Mouse (Mus musculus) heart, embryonic 15.5 days (tissue): ENCODE data around the gene Slc15a4. TPM values are rescaled to one million over a fixed set of nuclear protein-coding genes. Genes with fewer than 3 reads are reported as not detected.

Experiments
- ATAC-seq: fragments of 200-750 bp; cut with Nextera tagmentation; replicated peaks from 2 replicates; pipeline ENCODE4 v1.8.0; 2017; ENCODE audit warnings: low read depth, moderate TSS enrichment; ENCODE audit not compliant: insufficient number of reproducible peaks, insufficient read depth, low FRiP score
- H3K27ac ChIP-seq: fragments of 300-500 bp; sonication (generic); 2 replicates; pipeline ENCODE4 v1.5.1; 2015; ENCODE audit warnings: mild to moderate bottlenecking, inconsistent platforms
- H3K27me3 ChIP-seq: fragments of 300-500 bp; sonication (generic); 2 replicates; pipeline ENCODE4 v1.6.1; 2015; ENCODE audit warnings: inconsistent platforms
- H3K36me3 ChIP-seq: fragments of 300-500 bp; sonication (generic); 2 replicates; pipeline ENCODE4 v1.6.1; 2015; ENCODE audit warnings: mild to moderate bottlenecking, inconsistent platforms
- H3K4me1 ChIP-seq: fragments of 300-500 bp; sonication (generic); replicated peaks from 2 replicates; pipeline ENCODE4 v1.6.1; 2015; ENCODE audit warnings: inconsistent platforms
- H3K4me2 ChIP-seq: fragments of 300-500 bp; sonication (generic); 2 replicates; pipeline ENCODE4 v1.6.1; 2015; ENCODE audit warnings: inconsistent platforms, mild to moderate bottlenecking, moderate library complexity
- H3K4me3 ChIP-seq: fragments of 300-500 bp; sonication (generic); 2 replicates; pipeline ENCODE4 v1.5.1; 2015; ENCODE audit warnings: mild to moderate bottlenecking, inconsistent platforms
- H3K9ac ChIP-seq: fragments of 300-500 bp; sonication (generic); 2 replicates; pipeline ENCODE4 v1.6.1; 2015; ENCODE audit warnings: mild to moderate bottlenecking, inconsistent platforms
- H3K9me3 ChIP-seq: fragments of 300-500 bp; sonication (generic); replicated peaks from 2 replicates; pipeline ENCODE4 v1.6.1; 2016; ENCODE audit warnings: inconsistent platforms
- WGBS: fragments of 180-500 bp; shearing (Covaris S2); methylation state at CpG from one replicate; pipeline ENCODE4 v1.1.7; 2015; ENCODE audit warnings: mixed read lengths; 5-methylcytosine and 5-hydroxymethylcytosine counted together
- polyA plus RNA-seq: library from polyadenylated mRNA; unstranded; fragments of >200 nt; fragmentation: Nextera tagmentation; extraction: Ambion mirVana; gene quantifications from 2 replicates; pipeline ENCODE4 v1.2.1, GENCODE M21; 2015

The Slc15a4 gene
- polyA plus RNA-seq, 1 experiment from 2014 or later: 16.6 TPM

GRCm38 (mm10) chr5:127640359-127640758 lies 7.7 kb upstream of the Slc15a4 start:
- no peak for ATAC-seq
- WGBS: 85% methylated on average over 3 of the region's 3 CpGs
- Histone ChIP-seq H3K27me3 (no peaks in the 10 kb centered on the region), H3K9ac (no peak overlapping the region), H3K4me3 (no peak overlapping the region), H3K4me2 (no peak overlapping the region), H3K27ac (no peak overlapping the region), H3K9me3 (0 out of 2 replicates have a peak, but pooled peaks cover 7% of the 10 kb centered on the region), H3K4me1 (no peaks in the 10 kb centered on the region), H3K36me3 (no peaks in the 10 kb centered on the region)

DNA sequence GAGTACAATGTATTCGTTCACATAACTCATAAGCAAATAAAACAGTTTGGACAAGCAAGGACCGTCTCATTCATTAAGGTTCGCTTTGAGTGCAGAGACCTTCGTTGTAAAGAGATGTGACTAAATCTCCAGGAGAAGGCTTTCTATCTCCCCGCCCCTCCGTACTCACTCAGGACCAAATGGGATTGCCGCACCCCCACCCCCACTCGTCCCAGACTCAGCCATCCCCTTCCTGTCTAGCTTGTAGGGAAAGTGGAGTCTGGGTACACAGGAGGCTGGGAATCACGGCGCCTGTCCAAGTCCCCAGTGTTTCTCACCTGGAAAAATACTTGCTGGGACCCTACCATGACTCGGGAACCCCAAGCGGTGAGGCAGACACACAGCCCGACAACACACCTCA lies 6.9 kb upstream of the Slc15a4 start:
- no peak overlapping the region for H3K9ac ChIP-seq
- no peak for ATAC-seq
- no peaks in the 10 kb centered on the region for H3K36me3 ChIP-seq
- 85% methylated on average over 13 of the region's 13 CpGs for WGBS
- no peaks in the 10 kb centered on the region for H3K4me1 ChIP-seq
- 0 out of 2 replicates have a peak, but pooled peaks cover 7% of the 10 kb centered on the region for H3K9me3 ChIP-seq
- H3K27ac ChIP-seq: no peak overlapping the region
- H3K27me3 ChIP-seq: no peaks in the 10 kb centered on the region
- H3K4me2 ChIP-seq: no peak overlapping the region
- no peak overlapping the region for H3K4me3 ChIP-seq

DNA sequence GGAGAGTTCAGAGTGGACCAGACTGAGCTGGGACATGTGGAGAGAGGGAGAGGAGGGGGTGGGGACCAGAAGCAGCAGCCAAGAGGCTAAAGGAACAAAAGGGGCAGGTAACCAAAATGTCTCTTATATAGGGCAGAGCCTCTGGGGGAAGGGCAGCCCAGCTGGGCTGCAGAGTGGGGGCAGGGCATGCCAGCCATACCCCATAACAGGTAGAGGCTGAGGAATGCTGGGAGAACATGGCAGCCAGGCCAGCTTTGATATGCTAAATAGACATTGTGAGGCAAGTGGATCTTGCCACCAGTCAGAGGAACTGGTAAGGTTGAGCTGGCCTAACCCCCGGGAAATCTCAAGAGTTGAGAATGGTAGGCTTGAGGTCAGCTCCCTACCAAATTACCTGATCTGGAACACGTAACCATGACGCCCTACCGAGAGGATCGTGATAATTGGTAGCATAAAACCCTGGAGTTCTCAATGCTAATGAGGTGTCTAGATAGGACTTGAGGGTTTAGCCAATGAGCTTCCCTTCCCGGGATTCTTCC lies 6.4 kb upstream of the Slc15a4 start:
- Histone ChIP-seq H3K27me3 (no peaks in the 10 kb centered on the region), H3K4me1 (no peaks in the 10 kb centered on the region), H3K36me3 (no peaks in the 10 kb centered on the region), H3K9me3 (0 out of 2 replicates have a peak, but pooled peaks cover 7% of the 10 kb centered on the region), H3K27ac (no peak overlapping the region), H3K4me2 (no peak overlapping the region), H3K4me3 (no peak overlapping the region), H3K9ac (no peak overlapping the region)
- 73% methylated on average over 6 of the region's 6 CpGs for WGBS
- ATAC-seq: no peak

DNA sequence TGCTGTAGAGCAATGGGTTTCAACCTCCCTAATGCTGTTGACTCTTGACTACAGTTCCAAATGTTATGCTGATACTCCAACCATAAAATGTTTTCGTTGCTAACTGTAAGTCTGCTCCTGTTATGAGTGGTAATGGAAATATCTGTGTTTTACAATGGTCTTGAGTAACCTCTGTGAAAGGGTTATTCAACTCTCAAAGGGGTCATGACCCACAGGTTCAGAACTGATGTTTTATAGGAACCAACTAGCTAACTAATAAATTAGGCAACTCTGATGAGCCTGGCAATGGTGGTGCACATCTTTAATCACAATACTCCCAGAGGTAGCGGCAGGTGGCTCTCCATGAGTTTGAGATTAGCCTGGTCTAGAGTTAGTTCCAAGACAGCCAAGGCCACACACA lies 5.5 kb upstream of the Slc15a4 start:
- H3K27me3 ChIP-seq: peaks cover 8% of the 10 kb centered on the region
- no peak overlapping the region for H3K4me3 ChIP-seq
- no peak for ATAC-seq
- no peaks in the 10 kb centered on the region for H3K4me1 ChIP-seq
- no peak overlapping the region for H3K4me2 ChIP-seq
- H3K36me3 ChIP-seq: no peaks in the 10 kb centered on the region
- H3K9ac ChIP-seq: no peak overlapping the region
- no peak overlapping the region for H3K27ac ChIP-seq
- 80% methylated on average over 2 of the region's 2 CpGs for WGBS
- H3K9me3 ChIP-seq: 0 out of 2 replicates have a peak, but pooled peaks cover 7% of the 10 kb centered on the region

DNA sequence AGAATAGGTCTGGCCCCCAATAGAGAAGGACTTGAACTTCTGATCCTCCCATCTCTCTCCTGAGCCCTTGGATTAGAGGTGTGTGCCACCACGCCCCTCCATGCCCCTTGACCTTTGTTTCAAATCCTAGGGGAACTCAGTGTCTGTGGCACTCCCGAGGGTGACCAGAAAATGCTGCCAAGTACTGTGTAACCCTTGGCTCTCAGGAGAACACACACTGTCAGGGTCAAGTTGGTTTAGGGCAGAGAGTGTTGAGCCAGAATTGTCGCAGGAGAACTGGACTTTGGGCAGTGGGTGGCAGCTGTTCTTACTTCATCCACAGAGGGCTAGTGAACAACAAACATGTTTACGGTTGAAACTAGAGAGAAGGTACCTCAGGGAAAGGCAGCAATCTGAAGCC lies 4.9 kb upstream of the Slc15a4 start:
- H3K4me2 ChIP-seq: no peak overlapping the region
- 0 out of 2 replicates have a peak, but pooled peaks cover 7% of the 10 kb centered on the region for H3K9me3 ChIP-seq
- peaks cover 1% of the 10 kb centered on the region for H3K4me1 ChIP-seq
- ATAC-seq: no peak
- no peak overlapping the region for H3K27ac ChIP-seq
- no peaks in the 10 kb centered on the region for H3K36me3 ChIP-seq
- H3K4me3 ChIP-seq: no peak overlapping the region
- H3K27me3 ChIP-seq: peaks cover 13% of the 10 kb centered on the region
- 60% methylated on average over 4 of the region's 4 CpGs for WGBS
- no peak overlapping the region for H3K9ac ChIP-seq

GRCm38 (mm10) chr5:127633666-127634065 lies 969 bp upstream of the Slc15a4 start:
- Histone ChIP-seq H3K9ac (no peak overlapping the region), H3K36me3 (no peaks in the 10 kb centered on the region), H3K4me1 (peaks cover 7% of the 10 kb centered on the region), H3K9me3 (no peaks in the 10 kb centered on the region), H3K4me2 (no peak overlapping the region), H3K27ac (no peak overlapping the region), H3K4me3 (no peak overlapping the region), H3K27me3 (peaks cover 41% of the 10 kb centered on the region)
- WGBS: 83% methylated on average over 7 of the region's 7 CpGs
- no peak for ATAC-seq

DNA sequence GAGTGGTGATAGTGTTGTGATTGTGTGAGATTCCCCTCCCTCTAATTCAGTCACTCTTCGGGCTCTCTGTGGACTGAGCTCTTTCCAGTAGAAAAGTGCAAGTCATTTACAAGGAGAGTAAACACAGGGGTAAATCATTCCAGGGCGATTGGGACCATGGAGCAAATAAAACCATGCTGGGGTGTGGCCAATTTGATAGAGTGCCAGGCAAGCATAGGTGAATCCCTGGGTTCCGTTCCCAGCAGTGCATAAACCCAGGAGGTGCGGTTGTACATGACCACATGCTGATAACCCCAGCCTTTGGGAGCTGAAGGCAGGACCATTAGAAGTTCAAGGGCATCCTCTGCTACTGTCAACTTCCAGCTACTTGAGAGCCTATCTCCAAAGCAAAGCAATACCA lies 491 bp upstream of the Slc15a4 start:
- H3K9ac ChIP-seq: no peak overlapping the region
- H3K9me3 ChIP-seq: no peaks in the 10 kb centered on the region
- peaks cover 7% of the 10 kb centered on the region for H3K4me1 ChIP-seq
- WGBS: 20% methylated on average over 4 of the region's 4 CpGs
- no peak overlapping the region for H3K4me3 ChIP-seq
- H3K4me2 ChIP-seq: peak overlapping the region; percentile 71; the same call in 1 of the 2 replicates
- peaks cover 41% of the 10 kb centered on the region for H3K27me3 ChIP-seq
- H3K27ac ChIP-seq: no peak overlapping the region
- no peak for ATAC-seq
- H3K36me3 ChIP-seq: no peaks in the 10 kb centered on the region

DNA sequence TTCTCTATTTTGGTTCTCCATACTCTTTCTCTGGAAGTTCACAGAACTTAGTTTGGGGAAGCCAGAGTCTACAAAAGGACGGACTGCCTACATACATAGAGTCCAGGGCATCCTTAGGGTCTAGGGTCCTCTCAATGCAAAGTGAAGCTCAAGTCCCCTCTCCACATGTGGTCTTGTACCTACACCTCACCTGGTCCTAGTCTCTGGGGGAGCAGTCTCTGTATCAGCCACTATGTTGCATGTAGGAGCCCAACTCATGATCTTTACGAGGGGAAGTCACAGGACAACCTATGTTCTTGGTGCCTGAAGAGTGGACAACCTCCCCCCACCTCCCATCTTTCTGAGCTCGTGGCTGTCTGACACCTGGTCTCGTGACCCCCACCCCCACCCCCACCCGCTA lies 1.0 kb downstream of the Slc15a4 start:
- Histone ChIP-seq H3K4me1 (peaks cover 7% of the 10 kb centered on the region), H3K9ac (no peak overlapping the region), H3K4me2 (peak overlapping the region; percentile 71; the same call in 1 of the 2 replicates), H3K9me3 (no peaks in the 10 kb centered on the region), H3K27ac (no peak overlapping the region), H3K36me3 (no peaks in the 10 kb centered on the region), H3K27me3 (peaks cover 41% of the 10 kb centered on the region), H3K4me3 (no peak overlapping the region)
- WGBS: 9% methylated on average over 5 of the region's 5 CpGs
- no peak for ATAC-seq

- Histone ChIP-seq H3K4me2 (no peak overlapping the region), H3K27ac (no peak overlapping the region), H3K9ac (no peak overlapping the region), H3K36me3 (no peaks in the 10 kb centered on the region), H3K4me1 (peaks cover 2% of the 10 kb centered on the region), H3K27me3 (peaks cover 28% of the 10 kb centered on the region), H3K4me3 (no peak overlapping the region), H3K9me3 (no peaks in the 10 kb centered on the region)
- no peak for ATAC-seq
- WGBS: 82% methylated on average over 12 of the region's 12 CpGs
These were observed 5.5 kb downstream of the Slc15a4 start for GRCm38 (mm10) chr5:127627242-127627641.

DNA sequence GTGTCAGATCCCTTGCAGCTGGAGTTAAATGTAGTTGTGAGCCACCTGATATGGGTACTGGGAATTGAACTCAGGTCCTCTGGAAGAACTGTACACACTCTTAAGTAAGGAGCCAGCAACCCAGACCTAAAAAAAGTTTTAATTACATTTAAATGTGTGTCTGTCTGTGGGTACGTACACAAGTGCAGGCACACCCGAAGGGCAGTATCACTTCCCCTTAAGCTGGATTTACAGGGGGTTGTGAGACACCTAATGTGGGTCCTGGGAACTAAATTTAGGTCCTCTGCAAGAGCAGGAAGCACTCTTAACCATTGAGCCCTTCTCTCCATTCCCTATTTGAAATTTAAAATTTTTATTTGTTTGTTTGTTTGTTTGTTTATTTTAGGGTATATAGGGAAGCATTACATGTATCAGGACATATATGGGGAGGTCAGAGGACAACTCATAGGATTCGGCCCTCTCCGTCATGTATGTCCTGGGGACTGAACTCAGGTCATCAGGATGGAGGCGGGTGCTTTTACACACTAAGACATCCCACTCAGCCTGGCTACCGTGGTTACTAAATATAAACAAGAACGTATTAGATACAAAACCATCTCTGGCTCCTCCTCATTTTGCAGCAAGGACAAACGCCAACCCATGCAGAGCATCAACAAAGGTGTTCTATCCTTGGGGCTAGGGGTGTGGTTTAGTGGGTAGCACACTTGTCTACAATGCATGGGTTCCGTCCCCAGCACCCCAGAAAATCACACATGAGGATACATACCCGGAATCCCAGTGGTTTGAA lies 8.1 kb downstream of the Slc15a4 start:
- H3K27me3 ChIP-seq: peaks cover 7% of the 10 kb centered on the region
- no peak overlapping the region for H3K4me3 ChIP-seq
- no peak overlapping the region for H3K9ac ChIP-seq
- no peaks in the 10 kb centered on the region for H3K36me3 ChIP-seq
- no peak overlapping the region for H3K27ac ChIP-seq
- no peak overlapping the region for H3K4me2 ChIP-seq
- no peak for ATAC-seq
- no peaks in the 10 kb centered on the region for H3K9me3 ChIP-seq
- 71% methylated on average over 10 of the region's 10 CpGs for WGBS
- H3K4me1 ChIP-seq: no peaks in the 10 kb centered on the region

DNA sequence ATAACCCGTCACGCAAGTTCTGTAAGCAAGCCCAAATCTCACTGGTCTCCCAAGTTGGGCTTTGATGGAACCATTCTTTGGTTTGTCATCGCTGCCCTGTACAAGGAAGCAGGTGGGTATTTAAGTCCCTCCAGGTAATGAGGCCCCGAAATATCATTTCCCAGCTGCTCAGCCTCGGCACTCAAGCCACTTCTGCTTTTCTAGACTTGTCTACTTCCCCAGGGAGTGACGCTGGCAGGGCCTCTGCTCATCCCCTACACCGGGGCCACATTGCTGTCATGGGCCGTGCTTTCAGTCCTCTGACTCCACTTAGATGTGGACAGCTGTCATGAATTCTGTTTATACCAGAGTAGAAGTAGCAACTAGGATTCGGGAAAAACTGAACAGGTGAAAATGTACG lies 11.6 kb downstream of the Slc15a4 start:
- no peak for ATAC-seq
- WGBS: 70% methylated on average over 10 of the region's 10 CpGs
- peaks cover 3% of the 10 kb centered on the region for H3K4me1 ChIP-seq
- H3K36me3 ChIP-seq: no peaks in the 10 kb centered on the region
- no peaks in the 10 kb centered on the region for H3K9me3 ChIP-seq
- no peak overlapping the region for H3K9ac ChIP-seq
- no peak overlapping the region for H3K4me2 ChIP-seq
- H3K4me3 ChIP-seq: no peak overlapping the region
- H3K27ac ChIP-seq: no peak overlapping the region
- 0 out of 2 replicates have a peak, but pooled peaks cover 5% of the 10 kb centered on the region for H3K27me3 ChIP-seq

GRCm38 (mm10) chr5:127620371-127620770 lies 12.3 kb downstream of the Slc15a4 start:
- no peak for ATAC-seq
- no peak overlapping the region for H3K4me3 ChIP-seq
- 77% methylated on average over 8 of the region's 8 CpGs for WGBS

More at GRCm38 (mm10) chr5:127620371-127620770, 12.3 kb downstream of the Slc15a4 start:
- H3K9me3 ChIP-seq: no peaks in the 10 kb centered on the region
- H3K27me3 ChIP-seq: 0 out of 2 replicates have a peak, but pooled peaks cover 5% of the 10 kb centered on the region
- H3K27ac ChIP-seq: no peak overlapping the region
- no peaks in the 10 kb centered on the region for H3K36me3 ChIP-seq
- no peak overlapping the region for H3K4me2 ChIP-seq
- no peak overlapping the region for H3K9ac ChIP-seq
- H3K4me1 ChIP-seq: peaks cover 11% of the 10 kb centered on the region
